Mouse (Mus musculus): ENCODE measurements around the gene 1700025G04Rik.

DNA sequence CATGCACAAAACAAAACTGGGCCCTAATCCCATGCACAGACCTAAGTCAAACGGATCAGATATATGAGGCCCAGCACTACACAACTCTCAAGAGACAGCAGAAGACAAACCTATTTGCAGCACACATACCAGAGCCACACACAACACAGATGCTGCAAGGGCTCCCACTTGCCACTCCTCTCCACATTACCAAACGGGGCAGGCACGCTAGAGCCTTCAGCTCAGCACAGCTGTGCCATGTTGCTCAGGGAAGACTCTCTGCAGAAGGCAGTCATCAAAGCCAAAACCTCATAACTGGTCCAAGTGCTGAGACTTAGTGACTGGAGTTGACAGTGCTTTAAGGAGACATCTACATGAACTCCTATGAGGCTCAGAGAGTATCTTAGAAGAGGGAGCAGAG lies 130.9 kb downstream of the 1700025G04Rik start:
- no peak for TF ChIP-seq CTCF (IDR thresholded peaks at IDR 0.05; ENCODE audit: low read depth, low read length)
- TF ChIP-seq POLR2A (IDR thresholded peaks at IDR 0.05; ENCODE audit: extremely low read depth, insufficient read depth, low read length): no peak

All from liver, adult 2 months (tissue).